8 mouse cellular contexts compared by ENCODE assay signal in genomic region chr13:117602181-117602580, GRCm38 (mm10). TPM values are rescaled to one million over a fixed set of nuclear protein-coding genes. Genes with fewer than 3 reads are reported as not detected.
DNase-seq lines count a peak whose midpoint lies in the region; ATAC-seq and TF ChIP-seq lines count a peak whose summit lies in the region.

TSS of gene Hcn1 (plus strand) at chr13:117602320.

- no peaks in the 10 kb centered on the region for H3K36me3 ChIP-seq in hindbrain, embryonic 16.5 days (ENCODE audit: control insufficient read depth, insufficient read depth, low read length)

- H3K4me3 ChIP-seq in hindbrain, embryonic 16.5 days (ENCODE audit: low read length) = peak within 1 kb of the TSS; percentile 87
- peak within 1 kb of the TSS; percentile 85 for H3K4me3 ChIP-seq in left cerebral cortex, adult 2 months

- peak within 1 kb of the TSS; percentile 79 for H3K4me2 ChIP-seq in hindbrain, embryonic 16.5 days (ENCODE audit: low read length)

- no peaks in the 10 kb centered on the region; the same call in 1 of the 2 replicates for H3K27me3 ChIP-seq in hindbrain, embryonic 16.5 days (replicated peaks; ENCODE audit: control insufficient read depth, insufficient read depth, low read length)

- peak; percentile 98 for ATAC-seq in hindbrain, embryonic 16.5 days

- peak within 1 kb of the TSS; percentile 73 for H3K27ac ChIP-seq in hindbrain, embryonic 16.5 days (ENCODE audit: low read depth, low read length)
- H3K27ac ChIP-seq in left cerebral cortex, adult 2 months = peak within 1 kb of the TSS; percentile 85

- DNase-seq in WW6 (ENCODE audit: low read depth, low spot score) = peak; percentile 34
- DNase-seq in cerebellum, postnatal 25 days = peak; percentile 94 to 96
- DNase-seq in frontal cortex, postnatal 14 days (ENCODE audit: low spot score in 2 of 2) = peak; percentile 54 to 75
- peak; percentile 88 to 92 for DNase-seq in left cerebral cortex, adult 2 months (ENCODE audit: extremely low spot score in 1 of 2, low spot score in 2 of 2)
- peak; percentile 20 for DNase-seq in lung, postnatal 36 days
- DNase-seq in right cerebral cortex, adult 18-20 months = peak; percentile 89
- DNase-seq in urinary bladder, postnatal 14 days (ENCODE audit: low spot score) = peak; percentile 61

- WGBS in hindbrain, embryonic 16.5 days = under 1% methylated on average over 33 of the region's 45 CpGs

- TF ChIP-seq CTCF in left cerebral cortex, adult 2 months (IDR thresholded peaks at IDR 0.05) = peak; percentile 77

- intact Hi-C loops in left cerebral cortex, adult 2 months (cut with DNase I) = loop anchor here (2.0 to 10.0 kb wide), 5 partner anchors 123 to 750 kb away; no protein-coding TSS in a partner anchor

- peaks cover 9% of the 10 kb centered on the region for H3K4me1 ChIP-seq in hindbrain, embryonic 16.5 days (ENCODE audit: control insufficient read depth, insufficient read depth, low read depth, low read length)

- H3K9ac ChIP-seq in hindbrain, embryonic 16.5 days (ENCODE audit: low read depth, low read length) = peak within 1 kb of the TSS; percentile 85

- H3K9me3 ChIP-seq in hindbrain, embryonic 16.5 days (ENCODE audit: control insufficient read depth, low read length) = no peaks in the 10 kb centered on the region

RNA-seq across cellular contexts. Expression of gene Hcn1, which starts in this region (rescaled TPM):
- polyA plus RNA-seq in hindbrain, embryonic 16.5 days (2015; fragmentation: Nextera tagmentation; extraction: Ambion mirVana) = 1.1 and 1.6 TPM in 2 replicates
- 10 to 100 TPM; 43.3 to 46.7 TPM for total RNA-seq in left cerebral cortex, adult 2 months (2021)

Comparison
In these comparisons a context has a peak if more than half of its experiments do, and no peak if none do; other contexts are left out.
1. Peak in every context shown above with its lines: DNase-seq, ATAC-seq, H3K4me3 ChIP-seq and H3K27ac ChIP-seq.
2. DNase-seq: peak in every context shown above with its lines; median percentile 95 in cerebellum, postnatal 25 days; 90 in left cerebral cortex, adult 2 months; 89 in right cerebral cortex, adult 18-20 months; 64 in frontal cortex, postnatal 14 days; 61 in urinary bladder, postnatal 14 days; 34 in WW6; 20 in lung, postnatal 36 days.